Mouse (Mus musculus) embryonic facial prominence, embryonic 14.5 days (tissue): ENCODE data around the gene Clasp2. TPM values are rescaled to one million over a fixed set of nuclear protein-coding genes. Genes with fewer than 3 reads are reported as not detected.

Experiments
- ATAC-seq: fragments of 200-750 bp; cut with Nextera tagmentation; 2 replicates; pipeline ENCODE4 v1.8.0; 2017; ENCODE audit warnings: low read depth, moderate number of reproducible peaks, moderate TSS enrichment
- DNase-seq: peaks from one replicate; pipeline ENCODE4 v3.0.0-alpha.2; 2015; ENCODE audit warnings: low spot score
- H3K27ac ChIP-seq: fragments of 300-500 bp; sonication (generic); replicated peaks from 2 replicates; pipeline ENCODE4 v1.5.1; 2014; ENCODE audit warnings: low read depth, mild to moderate bottlenecking, low read length, moderate library complexity
- H3K27me3 ChIP-seq: fragments of 300-500 bp; sonication (generic); replicated peaks from 2 replicates; pipeline ENCODE4 v1.6.1; 2014; ENCODE audit warnings: low read length; ENCODE audit not compliant: control insufficient read depth, insufficient read depth
- H3K36me3 ChIP-seq: fragments of 300-500 bp; sonication (generic); 2 replicates; pipeline ENCODE4 v1.6.1; 2014; ENCODE audit warnings: low read length, mixed read lengths; ENCODE audit not compliant: control insufficient read depth, insufficient read depth
- H3K4me1 ChIP-seq: fragments of 300-500 bp; sonication (generic); 2 replicates; pipeline ENCODE4 v1.6.1; 2014; ENCODE audit warnings: antibody characterized with exemption, low read length; ENCODE audit not compliant: control insufficient read depth, insufficient read depth
- H3K4me2 ChIP-seq: fragments of 300-500 bp; sonication (generic); 2 replicates; pipeline ENCODE4 v1.6.1; 2014; ENCODE audit warnings: low read depth, mild to moderate bottlenecking, low read length, moderate library complexity, mixed read lengths
- H3K4me3 ChIP-seq: fragments of 300-500 bp; sonication (generic); 2 replicates; pipeline ENCODE4 v1.5.1; 2014; ENCODE audit warnings: low read depth, mild to moderate bottlenecking, low read length
- H3K9ac ChIP-seq: fragments of 300-500 bp; sonication (generic); 2 replicates; pipeline ENCODE4 v1.6.1; 2014; ENCODE audit warnings: low read depth, mild to moderate bottlenecking, low read length, moderate library complexity, mixed read lengths
- H3K9me3 ChIP-seq: fragments of 300-500 bp; sonication (generic); 2 replicates; pipeline ENCODE4 v1.6.1; 2016; ENCODE audit warnings: low read length; ENCODE audit not compliant: control insufficient read depth
- WGBS: fragments of 180-500 bp; shearing (Covaris S2); extraction: QIAGEN DNeasy Blood & Tissue Kit; methylation state at CpG from one replicate; pipeline ENCODE4 v1.1.7; 2014; 5-methylcytosine and 5-hydroxymethylcytosine counted together
- polyA plus RNA-seq: library from polyadenylated mRNA; unstranded; fragments of >200 nt; fragmentation: Nextera tagmentation; extraction: Ambion mirVana; gene quantifications from 2 replicates; pipeline ENCODE4 v1.2.1, GENCODE M21; 2014

The Clasp2 gene
- polyA plus RNA-seq = 27.4 and 30.2 TPM in 2 replicates

GRCm38 (mm10) chr9:113741108-113741636, at the start of gene Clasp2:
TSS of gene Clasp2 (plus strand) at chr9:113741473.
- Histone ChIP-seq H3K9ac (peak within 1 kb of the TSS; percentile 92), H3K4me2 (peak within 1 kb of the TSS; percentile 65), H3K4me1 (0 out of 2 replicates have a peak, but pooled peaks cover 5% of the 10 kb centered on the region), H3K4me3 (peak within 1 kb of the TSS; percentile 96), H3K27ac (peak within 1 kb of the TSS; percentile 94), H3K36me3 (no peaks in the 10 kb centered on the region), H3K27me3 (no peaks in the 10 kb centered on the region), H3K9me3 (no peaks in the 10 kb centered on the region)
- DNase-seq (peak; percentile 90), ATAC-seq (peak; percentile 96)
- under 1% methylated on average over 31 of the region's 63 CpGs for WGBS

- ATAC-seq = no peak
- H3K27me3 ChIP-seq = no peaks in the 10 kb centered on the region
- H3K9ac ChIP-seq = no peak overlapping the region
- no peak for DNase-seq
- no peaks in the 10 kb centered on the region for H3K9me3 ChIP-seq
- peaks cover 33% of the 10 kb centered on the region for H3K36me3 ChIP-seq
- no peak overlapping the region for H3K4me2 ChIP-seq
- no peak overlapping the region for H3K27ac ChIP-seq
- no peak overlapping the region for H3K4me3 ChIP-seq
- WGBS = 82% methylated on average over 5 of the region's 5 CpGs
- peaks cover 9% of the 10 kb centered on the region for H3K4me1 ChIP-seq
These were observed 39.7 kb upstream of the Clasp2 start for GRCm38 (mm10) chr9:113701441-113702160.

GRCm38 (mm10) chr9:113706108-113706507, 35.2 kb upstream of the Clasp2 start:
- no peaks in the 10 kb centered on the region for H3K27me3 ChIP-seq
- ATAC-seq = no peak
- peak overlapping the region; percentile 69 for H3K4me2 ChIP-seq
- no peaks in the 10 kb centered on the region for H3K36me3 ChIP-seq
- peak overlapping the region; percentile 98 for H3K9ac ChIP-seq
- peaks cover 15% of the 10 kb centered on the region for H3K4me1 ChIP-seq
- H3K4me3 ChIP-seq = peak overlapping the region; percentile 99
- WGBS = 63% methylated on average over 2 of the region's 2 CpGs
- H3K27ac ChIP-seq = no peak overlapping the region
- no peaks in the 10 kb centered on the region for H3K9me3 ChIP-seq
- no peak for DNase-seq

GRCm38 (mm10) chr9:113706841-113707240, 34.4 kb upstream of the Clasp2 start:
- no peaks in the 10 kb centered on the region for H3K36me3 ChIP-seq
- no peak overlapping the region for H3K27ac ChIP-seq
- H3K4me3 ChIP-seq = peak overlapping the region; percentile 99
- 41% methylated on average over 9 of the region's 9 CpGs for WGBS
- no peaks in the 10 kb centered on the region for H3K9me3 ChIP-seq
- H3K4me2 ChIP-seq = peak overlapping the region; percentile 69
- H3K27me3 ChIP-seq = no peaks in the 10 kb centered on the region
- ATAC-seq = no peak
- H3K9ac ChIP-seq = peak overlapping the region; percentile 98
- no peak for DNase-seq
- H3K4me1 ChIP-seq = peaks cover 15% of the 10 kb centered on the region

- H3K27me3 ChIP-seq = no peaks in the 10 kb centered on the region
- no peaks in the 10 kb centered on the region for H3K36me3 ChIP-seq
- peak; percentile 93 for ATAC-seq
- no peaks in the 10 kb centered on the region for H3K9me3 ChIP-seq
- H3K4me2 ChIP-seq = peak within 1 kb of the TSS; percentile 69
- H3K27ac ChIP-seq = peak within 1 kb of the TSS; percentile 88
- peak within 1 kb of the TSS; percentile 99 for H3K4me3 ChIP-seq
- peak within 1 kb of the TSS; percentile 98 for H3K9ac ChIP-seq
- WGBS = 3% methylated on average over 42 of the region's 77 CpGs
- H3K4me1 ChIP-seq = peaks cover 15% of the 10 kb centered on the region
- peak; percentile 91 for DNase-seq
These were observed 33.6 kb upstream of the Clasp2 start, which contains the start of gene Pdcd6ip for GRCm38 (mm10) chr9:113707481-113708360. TSS of gene Pdcd6ip (minus strand) at chr9:113708259.

GRCm38 (mm10) chr9:113708361-113709280, 32.7 kb upstream of the Clasp2 start:
- no peak; the same call in 1 of the 2 replicates for ATAC-seq

GRCm38 (mm10) chr9:113710871-113711270, 30.4 kb upstream of the Clasp2 start:
- Histone ChIP-seq H3K27ac (no peak overlapping the region), H3K36me3 (no peaks in the 10 kb centered on the region), H3K9ac (no peak overlapping the region), H3K27me3 (no peaks in the 10 kb centered on the region), H3K4me2 (no peak overlapping the region), H3K9me3 (no peaks in the 10 kb centered on the region), H3K4me3 (no peak overlapping the region), H3K4me1 (peaks cover 13% of the 10 kb centered on the region)
- ATAC-seq (no peak), DNase-seq (no peak)
- WGBS = 77% methylated on average over 12 of the region's 12 CpGs

More at GRCm38 (mm10) chr9:113708361-113709280, 32.7 kb upstream of the Clasp2 start:
- H3K27me3 ChIP-seq = no peaks in the 10 kb centered on the region
- H3K9me3 ChIP-seq = no peaks in the 10 kb centered on the region
- H3K36me3 ChIP-seq = no peaks in the 10 kb centered on the region
- 55% methylated on average over 19 of the region's 19 CpGs for WGBS
- peak overlapping the region; percentile 99 for H3K4me3 ChIP-seq
- peak overlapping the region; percentile 69 for H3K4me2 ChIP-seq
- 0 out of 2 replicates have a peak overlapping the region, but pooled peaks have one; percentile 88 for H3K27ac ChIP-seq
- DNase-seq = no peak
- H3K4me1 ChIP-seq = peaks cover 15% of the 10 kb centered on the region
- peak overlapping the region; percentile 98 for H3K9ac ChIP-seq
